Mouse (Mus musculus) MEL (cell line): Measurements from ENCODE around the gene March10. TPM values are rescaled to one million over a fixed set of nuclear protein-coding genes. Genes with fewer than 3 reads are reported as not detected.

Source experiments
- DNase-seq: peaks from one replicate; pipeline ENCODE4 v3.0.0; 2011; ENCODE audit warnings: low read depth, low spot score
- H3K27ac ChIP-seq: 2 replicates; pipeline ENCODE4 v1.5.1; 2012; ENCODE audit warnings: low read depth, mild to moderate bottlenecking, control low read depth, low read length, moderate library complexity; ENCODE audit not compliant: control insufficient read depth
- H3K27me3 ChIP-seq, 2 experiments: fragments of 150-350 bp in 1 of 2; sonication (generic) in 1 of 2; 2 replicates each; pipeline ENCODE4 v1.6.1; 2012; ENCODE audit warnings: low read length in 2 of 2, mild to moderate bottlenecking in 2 of 2, improper control_type of control experiment in 1 of 2, moderate library complexity in 1 of 2; ENCODE audit not compliant: insufficient read depth in 2 of 2, control insufficient read depth in 1 of 2
- H3K36me3 ChIP-seq, 2 experiments: 2 replicates each; pipeline ENCODE4 v1.6.1; 2012 to 2014; ENCODE audit warnings: low read length in 2 of 2, improper control_type of control experiment in 1 of 2, inconsistent platforms in 1 of 2, mild to moderate bottlenecking in 1 of 2; ENCODE audit not compliant: insufficient read depth in 2 of 2, control insufficient read depth in 1 of 2
- H3K4me1 ChIP-seq, 2 experiments: fragments of 150-350 bp in 1 of 2; sonication (generic) in 1 of 2; 2 replicates each; pipeline ENCODE4 v1.6.1; 2012; ENCODE audit warnings: low read length in 2 of 2, improper control_type of control experiment in 1 of 2, mild to moderate bottlenecking in 1 of 2; ENCODE audit not compliant: insufficient read depth in 2 of 2, control insufficient read depth in 1 of 2
- H3K4me3 ChIP-seq, 2 experiments: fragments of 150-350 bp in 1 of 2; sonication (generic) in 1 of 2; 2 replicates each; pipeline ENCODE4 v1.5.1; 2012; ENCODE audit warnings: low read depth in 2 of 2, low read length in 2 of 2, mild to moderate bottlenecking in 2 of 2, moderate library complexity in 2 of 2, control low read depth in 1 of 2, improper control_type of control experiment in 1 of 2; ENCODE audit not compliant: control insufficient read depth in 1 of 2, insufficient read depth in 1 of 2
- H3K79me2 ChIP-seq: 2 replicates; pipeline ENCODE4 v1.6.1; 2012; ENCODE audit warnings: mild to moderate bottlenecking, low read length, moderate library complexity; ENCODE audit not compliant: control insufficient read depth, poor library complexity, insufficient read depth
- H3K9ac ChIP-seq: 2 replicates; pipeline ENCODE4 v1.6.1; 2012; ENCODE audit warnings: low read depth, mild to moderate bottlenecking, control low read depth, low read length, moderate library complexity; ENCODE audit not compliant: control insufficient read depth, poor library complexity, severe bottlenecking
- H3K9me3 ChIP-seq: fragments of 150-350 bp; sonication (generic); replicated peaks from 2 replicates; pipeline ENCODE4 v1.6.1; 2012; ENCODE audit warnings: mild to moderate bottlenecking, low read length, improper control_type of control experiment, moderate library complexity; ENCODE audit not compliant: insufficient read depth
- BHLHE40 ChIP-seq: IDR thresholded peaks from 2 replicates; pipeline ENCODE4 v1.6.1; 2012; ENCODE audit warnings: low read depth, mild to moderate bottlenecking, inconsistent platforms, low read length, improper control_type of control experiment, borderline replicate concordance
- CHD2 ChIP-seq: IDR thresholded peaks from 2 replicates; pipeline ENCODE4 v1.6.1; 2011; ENCODE audit warnings: low read length, improper control_type of control experiment
- CTCF ChIP-seq, 3 experiments: IDR thresholded peaks in 2 of 3; conservative IDR thresholded peaks in 1 of 3; 2 replicates each; pipeline ENCODE4 v1.5.1; 2011 to 2012; ENCODE audit warnings: low read length in 3 of 3, low read depth in 2 of 3, mild to moderate bottlenecking in 2 of 3, improper control_type of control experiment in 1 of 3, inconsistent platforms in 1 of 3, mixed read lengths in 1 of 3, moderate library complexity in 1 of 3; ENCODE audit not compliant: control insufficient read depth in 1 of 3, insufficient read depth in 1 of 3, poor library complexity in 1 of 3, severe bottlenecking in 1 of 3
- E2F4 ChIP-seq: IDR thresholded peaks from 2 replicates; pipeline ENCODE4 v1.6.1; 2011; ENCODE audit warnings: low read depth, low read length, improper control_type of control experiment, borderline replicate concordance
- ELF1 ChIP-seq: IDR thresholded peaks from 2 replicates; pipeline ENCODE4 v1.6.1; 2014; ENCODE audit warnings: low read depth, mild to moderate bottlenecking, inconsistent platforms, low read length, improper control_type of control experiment, moderate library complexity
- GABPA ChIP-seq: IDR thresholded peaks from 2 replicates; pipeline ENCODE4 v1.6.1; 2012; ENCODE audit warnings: low read depth, mild to moderate bottlenecking, inconsistent platforms, low read length, improper control_type of control experiment, moderate library complexity
- GATA1 ChIP-seq: IDR thresholded peaks from 2 replicates; pipeline ENCODE4 v1.6.1; 2011; ENCODE audit warnings: low read depth, low read length, improper control_type of control experiment
- HCFC1 ChIP-seq: IDR thresholded peaks from 2 replicates; pipeline ENCODE4 v1.6.1; 2012; ENCODE audit warnings: low read depth, mild to moderate bottlenecking, inconsistent platforms, low read length, improper control_type of control experiment, moderate library complexity
- KAT2A ChIP-seq: conservative IDR thresholded peaks from 2 replicates; pipeline ENCODE4 v1.6.1; 2012; ENCODE audit warnings: low read depth, low read length, improper control_type of control experiment, inconsistent platforms
- MEF2A ChIP-seq: IDR thresholded peaks from 2 replicates; pipeline ENCODE4 v1.6.1; 2014; ENCODE audit warnings: low read depth, mild to moderate bottlenecking, inconsistent platforms, low read length, improper control_type of control experiment; ENCODE audit not compliant: poor library complexity, insufficient replicate concordance, severe bottlenecking; ENCODE audit errors: extremely low read depth
- MXI1 ChIP-seq: IDR thresholded peaks from 2 replicates; pipeline ENCODE4 v1.6.1; 2011; ENCODE audit warnings: mild to moderate bottlenecking, low read depth, low read length, improper control_type of control experiment
- MYB ChIP-seq: IDR thresholded peaks from 2 replicates; pipeline ENCODE4 v1.6.1; 2011; ENCODE audit warnings: mild to moderate bottlenecking, low read depth, low read length, improper control_type of control experiment
- MYC ChIP-seq: IDR thresholded peaks from 2 replicates; pipeline ENCODE4 v1.6.1; 2011; ENCODE audit warnings: low read depth, mild to moderate bottlenecking, low read length, improper control_type of control experiment, moderate library complexity
- POLR2A ChIP-seq, 2 experiments: IDR thresholded peaks; 2 replicates each; pipeline ENCODE4 v1.6.1; 2011 to 2012; ENCODE audit warnings: low read length in 2 of 2, mild to moderate bottlenecking in 2 of 2, control low read depth in 1 of 2, improper control_type of control experiment in 1 of 2, low read depth in 1 of 2, moderate library complexity in 1 of 2; ENCODE audit not compliant: control insufficient read depth in 1 of 2, insufficient read depth in 1 of 2, poor library complexity in 1 of 2
- RAD21 ChIP-seq: IDR thresholded peaks from 2 replicates; pipeline ENCODE4 v1.6.1; 2011; ENCODE audit warnings: mild to moderate bottlenecking, low read depth, low read length, improper control_type of control experiment
- RCOR1 ChIP-seq: IDR thresholded peaks from 2 replicates; pipeline ENCODE4 v1.6.1; 2012; ENCODE audit warnings: low read depth, mild to moderate bottlenecking, inconsistent platforms, low read length, improper control_type of control experiment
- SIN3A ChIP-seq: IDR thresholded peaks from 2 replicates; pipeline ENCODE4 v1.6.1; 2012; ENCODE audit warnings: low read length, improper control_type of control experiment, inconsistent platforms
- SMC3 ChIP-seq: IDR thresholded peaks from 2 replicates; pipeline ENCODE4 v1.6.1; 2011; ENCODE audit warnings: low read depth, low read length, improper control_type of control experiment
- TCF12 ChIP-seq: IDR thresholded peaks from 2 replicates; pipeline ENCODE4 v1.6.1; 2014; ENCODE audit warnings: low read depth, mild to moderate bottlenecking, inconsistent platforms, low read length, improper control_type of control experiment, moderate library complexity
- UBTF ChIP-seq: IDR thresholded peaks from 2 replicates; pipeline ENCODE4 v1.6.1; 2012; ENCODE audit warnings: low read depth, mild to moderate bottlenecking, inconsistent platforms, low read length, improper control_type of control experiment, moderate library complexity, borderline replicate concordance; ENCODE audit not compliant: insufficient read depth
- USF2 ChIP-seq, 2 experiments: IDR thresholded peaks; 2 replicates each; pipeline ENCODE4 v1.6.1; 2011 to 2012; ENCODE audit warnings: improper control_type of control experiment in 2 of 2, low read length in 2 of 2, borderline replicate concordance in 1 of 2, inconsistent platforms in 1 of 2, low read depth in 1 of 2, mild to moderate bottlenecking in 1 of 2; ENCODE audit not compliant: insufficient read depth in 1 of 2
- ZC3H11A ChIP-seq: IDR thresholded peaks from 2 replicates; pipeline ENCODE4 v1.6.1; 2012; ENCODE audit warnings: low read depth, mild to moderate bottlenecking, inconsistent platforms, low read length, improper control_type of control experiment
- ZKSCAN1 ChIP-seq: IDR thresholded peaks from 2 replicates; pipeline ENCODE4 v1.6.1; 2012; ENCODE audit warnings: low read depth, mild to moderate bottlenecking, inconsistent platforms, low read length, improper control_type of control experiment, moderate library complexity
- ZMIZ1 ChIP-seq: IDR thresholded peaks from 2 replicates; pipeline ENCODE4 v1.6.1; 2012; ENCODE audit warnings: low read depth, mild to moderate bottlenecking, inconsistent platforms, low read length, improper control_type of control experiment, moderate library complexity
- ZNF384 ChIP-seq: IDR thresholded peaks from 2 replicates; pipeline ENCODE4 v1.6.1; 2012; ENCODE audit warnings: low read depth, mild to moderate bottlenecking, inconsistent platforms, low read length, improper control_type of control experiment
- polyA plus RNA-seq, 2 experiments: library from polyadenylated mRNA; stranded (reverse) in 1 of 2; unstranded in 1 of 2; fragments of >175 nt in 1 of 2; fragments of >200 nt in 1 of 2; gene quantifications; 2 replicates each; pipeline versions ENCODE4 v1.2.1 to v1.2.4; 2012; ENCODE audit warnings: low replicate concordance in 2 of 2, low read depth in 1 of 2; ENCODE audit not compliant: insufficient read length in 2 of 2, insufficient read depth in 1 of 2, missing spikeins in 1 of 2
- total RNA-seq: library from RNA; depleted of rRNA; stranded (reverse); fragments of 300-350 nt; gene quantifications from 2 replicates; pipeline ENCODE4 v1.2.3, GENCODE M21; 2012

The March10 gene
- total and polyA plus RNA-seq, 3 experiments: not detected

DNA sequence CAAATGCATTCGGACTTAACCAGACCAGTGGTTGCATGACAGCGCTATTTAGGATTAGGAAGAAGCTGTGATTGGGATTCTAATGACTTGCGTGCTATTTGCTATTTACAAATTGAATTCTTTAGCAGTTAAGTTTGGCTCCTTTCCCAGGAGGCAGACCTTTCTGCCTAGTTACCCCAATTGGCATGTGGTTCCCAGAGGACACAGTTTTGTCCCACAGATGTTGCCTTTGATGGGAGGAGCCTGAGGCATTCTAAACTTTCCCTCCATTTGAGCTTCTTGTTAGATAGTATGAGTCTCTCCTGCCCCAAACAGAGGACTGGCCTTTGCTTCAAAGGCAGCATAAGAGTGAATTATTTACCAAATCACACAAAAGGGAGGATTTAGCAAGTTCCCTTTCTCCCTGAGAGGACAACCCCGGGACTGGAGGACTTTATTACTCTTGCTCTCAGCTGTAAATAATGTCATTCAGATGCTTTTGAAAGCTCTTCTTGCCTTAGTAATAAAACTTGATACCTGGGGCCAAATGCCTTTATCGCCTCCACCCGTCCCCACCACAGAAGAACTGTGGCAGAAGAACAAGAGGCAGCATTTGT, 48.6 kb downstream of the March10 start:
- no peak for DNase-seq
- H3K36me3 ChIP-seq: no peaks in the 10 kb centered on the region
- TF ChIP-seq KAT2A (no peak), ZMIZ1 (no peak), ZNF384 (no peak), CHD2 (no peak), RAD21 (no peak), UBTF (no peak), E2F4 (no peak), CTCF (IDR thresholded peaks at IDR 0.05 in 2 of 3, conservative IDR thresholded peaks at IDR 0.05 in 1 of 3; ENCODE audit: control insufficient read depth in 1 of 3, insufficient read depth in 1 of 3, low read depth in 2 of 3, low read length in 3 of 3, poor library complexity in 1 of 3, severe bottlenecking in 1 of 3) (no peak), MXI1 (no peak), RCOR1 (no peak), ELF1 (no peak), GABPA (no peak), TCF12 (no peak), POLR2A (IDR thresholded peaks at IDR 0.05; ENCODE audit: control insufficient read depth in 1 of 2, insufficient read depth in 1 of 2, low read depth in 1 of 2, low read length in 2 of 2, poor library complexity in 1 of 2) (no peak), BHLHE40 (no peak), GATA1 (no peak), HCFC1 (no peak), SIN3A (no peak), SMC3 (no peak)

GRCm38 (mm10) chr11:105402355-105402754, 54.2 kb downstream of the March10 start:
- H3K9ac ChIP-seq: no peak overlapping the region

More for the DNA sequence above, 48.6 kb downstream of the March10 start:
- Histone ChIP-seq H3K79me2 (no peaks in the 10 kb centered on the region), H3K9me3 (no peaks in the 10 kb centered on the region), H3K9ac (no peak overlapping the region), H3K27me3 (peaks cover 1 to 5% of the 10 kb centered on the region in 2 experiments; a peak in 3 of 4 replicates), H3K4me1 (no peaks in the 10 kb centered on the region), H3K4me3 (no peak overlapping the region), H3K27ac (no peak overlapping the region)

More at GRCm38 (mm10) chr11:105402355-105402754, 54.2 kb downstream of the March10 start:
- H3K4me3 ChIP-seq: no peak overlapping the region
- H3K4me1 ChIP-seq: no peaks in the 10 kb centered on the region
- DNase-seq: no peak
- no peaks in the 10 kb centered on the region for H3K9me3 ChIP-seq
- no peak overlapping the region for H3K27ac ChIP-seq
- peaks cover 0 to 10% of the 10 kb centered on the region in 2 experiments; a peak in 1 of 4 replicates for H3K27me3 ChIP-seq
- no peaks in the 10 kb centered on the region for H3K79me2 ChIP-seq
- TF ChIP-seq HCFC1: no peak
- no peak for TF ChIP-seq MYC
- TF ChIP-seq USF2 (IDR thresholded peaks at IDR 0.05; ENCODE audit: borderline replicate concordance in 1 of 2, insufficient read depth in 1 of 2, low read depth in 1 of 2, low read length in 2 of 2): no peak
- no peak for TF ChIP-seq MYB
- no peak for TF ChIP-seq GABPA
- TF ChIP-seq MEF2A: no peak
- TF ChIP-seq SIN3A: no peak
- no peak for TF ChIP-seq ZKSCAN1
- no peak for TF ChIP-seq TCF12
- no peak for TF ChIP-seq SMC3
- TF ChIP-seq UBTF: no peak
- no peak for TF ChIP-seq ZC3H11A
- no peaks in the 10 kb centered on the region for H3K36me3 ChIP-seq
